Mouse (Mus musculus) T-helper 1 cell (primary cell): ENCODE results near the gene Adamts14.

Experiments used
- in situ Hi-C: fragments of 300-600 bp; cut with MboI, MseI; formaldehyde crosslinking; loops from one replicate; pipeline ENCODE4 v1.15.1; 2025; ENCODE audit warnings: high pct_unique_total_duplicates

Gene Adamts14

DNA sequence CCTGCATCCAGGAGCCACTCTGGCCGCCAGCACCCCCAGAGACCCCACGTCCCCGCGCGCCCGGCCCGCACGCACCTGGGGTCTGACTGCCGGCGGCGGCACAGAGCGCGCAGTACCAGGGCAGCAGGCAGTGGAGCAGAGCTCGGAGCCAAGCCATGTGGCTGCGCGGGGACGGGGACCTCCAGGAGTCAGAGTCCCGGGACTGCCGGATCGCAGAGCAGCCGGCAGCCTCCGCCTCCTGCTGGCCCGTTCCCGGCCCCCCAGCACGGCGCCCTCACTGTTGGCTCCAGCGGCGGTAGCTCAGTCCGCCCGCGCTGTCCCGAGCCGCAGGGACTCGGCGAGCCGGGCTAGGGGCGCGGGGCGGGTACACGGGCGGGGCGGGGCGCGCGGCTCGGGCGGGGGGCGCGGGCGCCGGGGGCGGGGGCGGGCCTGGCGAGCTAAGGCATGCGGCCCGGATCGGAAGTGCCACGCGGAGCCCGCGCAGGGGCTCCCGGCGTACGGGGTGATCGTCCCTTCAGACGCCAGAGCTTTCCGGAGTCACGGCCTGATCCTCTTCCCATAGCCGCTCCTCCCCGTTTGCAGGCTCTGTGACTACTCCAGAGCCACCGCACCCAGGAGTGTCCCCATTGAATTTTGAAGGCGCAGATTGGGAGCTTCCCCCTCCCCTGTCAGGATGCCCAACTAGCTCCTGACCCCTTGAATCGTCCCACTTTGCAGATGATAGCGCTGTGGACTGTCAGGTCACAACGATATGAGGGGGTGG lies at the start of gene Adamts14:
TSS of gene Adamts14 (minus strand) at position 358 of the 763 bp plus-strand sequence.
- in situ Hi-C loops: no loop called here

DNA sequence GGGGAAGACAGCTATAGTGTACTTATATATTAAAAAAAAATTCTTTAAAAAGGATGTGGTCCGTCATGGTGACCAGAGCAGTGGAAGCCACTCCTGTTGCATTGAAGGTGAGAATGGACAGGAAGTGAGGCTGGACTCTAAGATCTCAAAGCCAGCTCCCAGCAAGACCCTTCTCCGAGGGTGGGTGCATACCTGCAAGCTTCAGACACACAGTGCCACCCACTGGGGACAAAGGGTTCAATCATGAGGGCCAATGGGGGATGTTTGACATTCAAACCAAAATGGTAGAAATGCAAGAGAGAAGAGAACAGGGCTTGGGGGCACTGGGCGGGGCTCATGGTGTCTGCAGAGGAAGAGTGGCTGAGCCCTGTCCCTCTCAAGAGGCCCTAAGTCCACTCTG lies 45.3 kb upstream of the Adamts14 start:
- in situ Hi-C loops: no loop called here

DNA sequence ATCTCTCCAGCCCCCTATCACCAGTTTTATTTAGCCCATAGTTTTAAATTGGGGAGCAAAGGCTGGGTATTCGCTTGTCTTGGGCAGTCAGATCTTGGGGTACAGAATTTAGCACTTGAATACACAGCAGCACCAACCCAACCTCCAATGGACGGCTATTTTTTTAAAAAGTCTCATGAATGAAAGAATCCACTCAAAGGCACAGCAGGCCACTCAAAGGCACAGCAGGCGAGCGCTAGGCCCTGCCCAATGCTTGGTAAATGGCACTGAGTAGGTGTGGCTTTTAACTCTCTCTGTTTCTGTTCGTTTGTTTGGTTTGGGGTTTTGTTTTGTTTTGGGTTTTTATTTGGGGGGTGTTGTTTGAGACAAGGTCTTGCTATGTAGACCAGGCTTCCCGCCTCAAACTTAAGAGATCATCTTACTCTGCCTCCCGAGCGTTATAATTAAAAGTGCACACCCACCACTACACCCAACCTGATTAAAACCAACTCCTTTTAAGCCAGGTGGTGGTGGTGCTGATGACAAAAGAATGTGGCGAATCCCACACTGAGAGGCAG lies 42.2 kb upstream of the Adamts14 start:
- in situ Hi-C loops: no loop called here

DNA sequence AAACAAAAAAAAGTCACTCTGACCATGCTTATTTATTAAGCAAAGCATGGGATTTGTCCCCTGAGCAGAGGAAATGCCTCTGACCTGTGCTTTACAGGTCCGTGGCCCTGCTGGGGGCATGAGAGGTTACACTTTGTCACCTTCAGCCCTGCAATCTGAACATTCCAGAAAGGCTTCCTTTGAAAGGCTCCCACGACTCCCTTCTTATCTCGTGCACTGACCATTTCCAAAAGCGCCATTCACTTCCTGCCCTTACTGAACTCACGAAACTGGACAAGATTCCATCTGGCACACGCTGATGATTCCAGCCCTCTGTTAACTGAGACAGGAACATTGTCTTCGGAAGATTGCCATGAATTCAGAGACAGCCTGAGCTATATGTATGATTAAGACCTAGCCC lies 40.5 kb upstream of the Adamts14 start:
- in situ Hi-C loops: no loop called here

DNA sequence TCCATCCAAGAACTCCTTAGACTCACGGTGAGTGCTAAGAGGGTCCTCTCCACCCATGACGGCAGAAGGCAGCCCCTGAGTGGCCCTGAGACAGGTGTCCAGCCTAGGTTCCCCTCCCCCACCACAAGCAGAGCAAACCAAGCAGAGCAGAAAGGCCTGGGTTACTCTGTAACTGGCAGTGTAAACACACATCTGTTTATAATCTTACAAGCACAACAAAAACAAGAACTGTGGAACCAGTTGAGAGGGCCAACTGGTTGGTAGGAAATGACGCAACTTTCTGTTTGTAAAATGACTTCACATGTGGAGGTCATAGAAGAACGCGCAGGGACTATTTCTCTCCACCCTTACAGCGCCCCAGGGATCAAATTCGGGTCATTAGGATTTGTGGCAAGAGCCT lies 39.5 kb upstream of the Adamts14 start:
- in situ Hi-C loops: no loop called here

DNA sequence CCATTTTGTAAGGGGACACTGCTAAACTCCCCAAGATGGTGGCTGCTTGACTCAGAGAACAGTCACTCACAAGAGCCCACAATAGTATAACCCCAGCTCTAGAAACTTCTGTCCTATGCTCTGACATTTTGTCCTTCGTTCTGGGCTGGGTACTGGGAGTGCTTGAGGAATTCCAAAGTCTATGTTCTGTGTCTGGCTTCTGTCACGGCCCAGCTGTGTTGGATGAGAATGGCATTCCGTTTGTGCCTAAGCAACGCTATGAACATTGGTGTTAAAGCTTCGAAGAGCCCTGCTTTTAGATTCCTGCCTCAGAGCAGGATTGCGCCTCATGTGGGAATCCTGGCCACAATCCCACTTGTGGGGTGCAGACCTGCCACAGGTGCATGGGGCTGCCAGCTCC lies 38.9 kb upstream of the Adamts14 start:
- in situ Hi-C loops: no loop called here

DNA sequence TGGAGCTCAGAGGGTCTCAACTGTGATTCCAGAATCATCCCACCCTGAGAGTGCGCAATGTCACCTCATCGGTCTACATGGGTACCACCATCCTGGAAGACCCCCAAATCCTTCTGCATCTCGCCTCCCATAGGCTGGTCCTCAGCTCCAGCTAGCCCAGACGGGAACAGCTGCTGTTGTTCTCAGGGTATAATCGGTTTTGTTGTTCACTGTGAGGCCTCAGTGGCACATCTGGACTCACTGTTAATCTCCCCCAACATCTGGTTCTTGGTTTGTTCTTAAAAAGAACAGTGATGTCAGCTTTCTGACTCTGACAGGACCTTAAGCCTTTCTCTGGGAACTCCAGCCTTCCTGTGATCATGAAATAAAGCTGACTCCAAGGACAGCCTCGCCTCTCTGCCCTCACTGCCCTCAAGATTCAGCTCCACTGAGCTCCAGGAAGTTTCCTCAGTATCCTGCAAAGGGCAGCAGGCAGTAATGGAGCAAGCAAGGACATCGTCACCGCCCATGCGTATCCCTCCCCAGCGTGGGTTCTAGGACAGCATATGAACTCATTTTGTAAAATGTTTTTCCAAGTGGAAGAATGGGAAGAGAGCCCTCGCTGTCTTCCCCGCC lies 35.6 kb upstream of the Adamts14 start:
- in situ Hi-C loops: no loop called here

DNA sequence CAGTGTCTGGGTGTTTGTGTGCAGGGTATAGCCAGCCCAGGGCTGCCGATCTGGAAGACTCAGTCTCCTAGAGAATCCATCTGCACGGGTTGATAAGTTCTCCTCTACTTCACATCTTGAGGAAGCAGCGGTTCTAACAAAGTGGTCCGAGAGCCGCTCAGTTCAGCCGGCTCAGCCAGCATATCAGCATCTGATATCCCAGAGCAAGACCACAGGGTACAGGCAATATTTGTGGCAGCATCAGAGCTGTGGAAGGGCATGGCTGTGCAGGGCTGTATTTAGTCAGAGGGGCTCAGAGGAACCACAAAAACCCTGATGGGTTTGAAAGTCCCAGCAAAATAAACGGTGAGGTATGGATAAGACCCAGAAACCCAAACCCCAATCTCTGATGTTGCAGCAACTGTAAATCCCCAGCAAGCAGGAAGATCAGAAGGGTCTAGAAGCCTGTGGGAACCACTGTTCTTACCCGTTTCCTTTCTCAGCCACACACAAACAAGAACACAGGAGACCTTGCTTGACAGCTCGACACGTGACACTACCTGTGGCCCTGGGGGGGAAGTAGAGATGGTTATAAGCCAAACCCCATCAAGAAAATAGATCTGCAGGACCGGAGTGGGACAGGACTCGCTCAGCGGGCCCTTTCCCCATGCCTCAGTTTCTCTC lies 32.8 kb upstream of the Adamts14 start:
- in situ Hi-C loops: no loop called here

DNA sequence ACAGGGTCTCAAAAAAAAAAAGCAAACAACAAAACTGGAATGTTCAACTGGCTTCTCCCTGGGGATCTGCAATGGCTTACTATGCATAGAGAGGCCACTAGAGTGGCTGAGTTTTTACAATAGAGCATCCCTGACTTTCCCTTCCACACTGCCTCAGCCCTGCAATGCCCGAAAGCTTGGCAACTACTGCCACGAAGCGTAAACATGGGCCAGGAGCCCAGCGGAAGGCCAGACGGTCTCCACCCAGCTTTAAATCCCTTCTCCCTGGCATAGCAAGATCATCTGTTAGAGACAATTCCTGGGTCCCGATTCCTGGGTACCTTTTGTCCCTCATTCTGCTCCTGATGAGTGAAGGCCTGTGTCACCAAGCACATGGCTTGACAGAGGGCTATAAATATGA lies 30.8 kb upstream of the Adamts14 start:
- in situ Hi-C loops: no loop called here

DNA sequence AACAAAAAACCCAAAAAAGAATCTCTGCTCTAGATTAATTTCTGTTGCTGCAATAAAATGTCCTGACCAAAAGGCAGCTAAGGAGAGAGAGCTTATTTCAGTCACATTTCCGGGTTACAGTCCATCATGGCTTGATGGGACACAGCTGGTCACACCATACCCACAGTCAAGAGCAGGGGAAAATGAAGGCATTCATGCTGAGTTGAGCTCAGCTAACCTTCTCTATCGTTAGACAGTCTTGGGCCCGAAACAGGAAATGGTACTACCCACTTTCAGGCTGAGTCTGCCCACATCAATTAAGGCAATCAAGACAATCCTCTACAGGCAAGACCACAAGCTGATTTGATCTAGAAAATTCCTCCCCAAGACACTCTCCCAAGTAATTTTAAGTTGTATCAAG lies 27.8 kb upstream of the Adamts14 start:
- in situ Hi-C loops: no loop called here

DNA sequence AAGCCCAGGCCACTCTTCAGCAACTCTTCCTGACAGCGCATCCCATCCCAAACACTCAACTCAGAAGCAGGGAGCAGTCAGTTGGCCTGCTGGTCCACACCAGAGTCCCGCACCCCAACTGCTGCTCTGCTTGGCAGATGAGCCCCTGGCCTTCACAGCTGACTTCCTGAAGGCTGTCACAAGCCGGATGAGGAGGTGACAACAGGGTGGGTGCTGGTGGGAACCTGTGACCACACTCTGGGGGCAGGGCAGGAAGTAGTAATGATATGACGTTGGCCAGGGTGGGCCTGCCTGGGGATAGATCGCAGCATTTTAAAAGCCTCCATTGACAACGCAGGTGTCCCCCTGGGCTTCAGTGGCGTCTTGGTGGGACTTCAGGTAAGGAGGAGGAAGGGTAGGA lies 24.2 kb upstream of the Adamts14 start, which contains the start of gene Prf1:
TSS of gene Prf1 (plus strand) at position 357 of the 400 bp plus-strand sequence.
- in situ Hi-C loops: no loop called here

DNA sequence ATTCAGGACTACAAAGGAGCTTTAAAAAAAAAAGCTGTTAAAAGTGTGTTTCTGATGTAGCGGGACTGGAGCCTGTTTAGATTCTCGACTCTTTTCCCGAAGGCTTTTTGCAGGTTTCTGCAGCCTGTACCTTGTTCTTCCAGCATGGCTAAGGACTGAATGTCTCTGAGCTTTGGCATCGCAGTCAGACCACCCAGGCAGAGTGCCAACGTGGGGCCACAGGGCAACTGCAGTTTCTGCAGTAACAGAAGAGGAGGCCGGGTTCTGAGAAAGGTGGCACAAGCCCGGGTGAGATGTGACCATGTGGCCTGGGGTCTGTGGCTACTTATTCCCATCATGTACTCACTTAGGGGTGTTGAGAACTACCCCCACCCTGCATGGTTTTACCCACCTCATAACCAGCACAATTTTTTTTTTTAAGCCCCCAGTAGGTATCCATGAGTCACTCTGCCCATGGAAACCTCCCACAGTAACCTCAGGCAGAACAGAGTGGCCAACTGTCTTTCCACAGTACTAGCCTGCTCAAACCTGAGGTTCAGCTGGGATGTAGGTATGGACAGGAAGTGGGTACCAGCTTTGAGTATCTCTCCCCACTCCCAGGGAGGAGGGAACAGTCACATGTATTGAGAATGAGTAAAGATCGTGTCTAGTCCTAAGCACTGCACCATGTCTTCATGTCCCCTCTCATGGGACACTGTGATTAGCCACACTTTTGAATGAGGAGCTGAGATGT lies 23.6 kb upstream of the Adamts14 start:
- in situ Hi-C loops: no loop called here

DNA sequence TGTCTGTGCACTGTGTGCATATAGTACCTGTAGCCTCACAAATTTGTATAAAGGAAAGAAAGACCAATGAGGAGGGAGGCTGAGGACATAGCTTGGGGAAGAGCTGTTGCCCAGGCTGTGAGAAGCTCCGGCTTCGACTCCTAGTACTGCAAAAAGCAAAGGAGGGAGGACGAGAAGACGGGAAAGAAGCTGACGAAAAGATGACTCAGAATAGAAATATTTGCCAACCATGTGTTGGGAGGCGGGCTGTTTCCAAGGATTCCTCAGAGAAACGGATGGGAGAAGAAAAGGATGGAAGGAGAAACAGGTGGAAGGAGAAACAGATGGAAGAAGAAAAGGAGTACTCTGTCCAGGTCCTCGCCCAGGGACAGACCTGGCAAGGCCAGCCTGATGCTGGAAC lies 21.0 kb upstream of the Adamts14 start:
- in situ Hi-C loops: no loop called here

DNA sequence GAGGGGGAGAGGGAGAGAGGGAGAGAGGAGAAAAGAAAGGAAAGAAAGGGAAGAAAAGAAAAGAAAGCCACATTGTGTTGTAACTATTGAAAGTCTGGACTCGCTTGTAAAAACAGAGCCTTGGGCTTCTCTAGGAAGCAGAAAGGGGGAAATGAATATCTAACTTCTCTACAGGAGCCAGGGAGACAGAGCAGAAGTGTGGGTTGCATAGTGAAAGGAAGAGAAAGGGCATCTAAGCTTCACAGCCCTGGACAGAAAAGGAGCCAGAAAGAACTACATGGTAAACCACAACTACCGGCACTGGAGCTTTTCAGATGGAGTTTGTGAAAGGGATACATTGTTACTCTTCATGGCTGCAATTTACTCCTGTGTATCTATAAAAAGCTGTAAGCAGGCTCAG lies 17.2 kb upstream of the Adamts14 start:
- in situ Hi-C loops: no loop called here

DNA sequence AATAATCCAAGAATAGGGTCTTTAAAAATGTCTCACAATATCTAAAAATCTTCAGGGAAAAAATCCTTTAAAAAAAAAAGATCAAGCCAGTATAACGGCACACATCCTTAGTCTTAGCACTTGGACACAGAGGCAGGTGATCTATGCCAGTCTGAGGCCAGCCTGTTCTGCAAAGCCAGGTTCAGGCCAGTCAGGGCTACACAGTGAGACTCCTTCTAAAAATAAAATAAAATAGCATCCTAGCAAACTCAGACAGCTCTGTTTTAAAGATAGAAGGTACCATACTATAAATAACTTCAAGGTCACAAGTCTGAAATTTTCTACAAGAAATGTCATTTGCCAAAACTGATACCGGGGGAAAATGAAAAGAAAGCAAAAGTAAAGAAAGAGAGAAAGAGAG lies 16.8 kb upstream of the Adamts14 start:
- in situ Hi-C loops: no loop called here

DNA sequence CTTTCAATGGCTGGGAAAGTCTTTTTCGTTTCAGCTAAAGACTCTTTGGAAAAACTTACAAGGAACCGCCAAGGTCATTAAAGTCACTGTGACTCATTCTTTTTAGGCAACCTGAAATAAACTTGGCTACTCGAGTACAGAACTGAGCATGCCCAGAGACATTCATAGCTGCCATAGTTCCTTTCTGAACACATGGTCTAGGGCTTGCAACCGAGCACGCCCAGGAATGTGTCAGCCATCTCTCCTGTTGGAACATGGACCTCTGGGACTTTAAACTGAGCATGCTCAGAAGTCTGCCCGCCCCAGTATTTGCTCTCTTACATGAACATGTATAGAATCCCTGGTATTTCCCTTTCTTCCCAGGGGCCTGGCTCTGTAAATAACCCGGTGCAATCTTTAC lies 13.0 kb upstream of the Adamts14 start:
- in situ Hi-C loops: no loop called here

DNA sequence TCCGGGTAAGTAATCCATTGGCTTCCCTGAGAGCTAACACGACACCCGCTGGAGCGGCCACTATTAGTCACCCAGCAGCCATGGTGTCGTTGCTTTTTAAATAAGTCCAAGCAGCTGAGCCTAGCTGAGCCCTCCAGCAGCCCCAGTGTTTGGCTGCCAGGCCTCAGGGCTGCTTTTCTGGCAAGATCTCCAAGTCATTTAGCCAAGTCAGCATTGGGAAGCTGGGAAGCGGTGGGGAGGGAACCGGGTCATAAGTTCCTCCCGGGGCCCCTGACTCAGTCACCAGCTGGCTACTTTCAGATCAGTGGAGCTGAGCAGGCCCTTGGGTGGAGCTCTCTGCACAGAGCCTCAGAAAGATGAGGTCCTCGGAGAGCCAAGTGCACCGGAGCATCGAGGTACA lies 12.0 kb upstream of the Adamts14 start:
- in situ Hi-C loops: no loop called here

DNA sequence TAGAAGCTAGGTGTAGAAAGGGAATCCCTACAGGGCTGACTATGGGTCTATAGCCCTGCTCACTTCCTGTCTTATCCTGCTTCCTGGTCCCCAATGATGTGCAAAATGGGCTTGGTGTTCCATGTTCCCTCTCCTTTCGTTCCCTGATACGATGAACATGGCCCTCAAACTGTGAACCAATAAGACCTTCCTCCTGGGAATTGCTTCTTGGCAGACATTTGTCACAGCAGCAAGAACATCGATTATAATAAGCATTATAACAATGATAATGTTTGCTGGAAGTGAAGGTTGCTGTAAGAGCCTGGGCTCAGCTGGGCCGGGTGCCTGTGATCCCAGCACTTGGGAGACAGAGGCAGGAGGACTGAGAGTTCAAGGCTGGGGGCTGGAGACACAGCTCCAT lies 11.1 kb upstream of the Adamts14 start:
- in situ Hi-C loops: no loop called here

DNA sequence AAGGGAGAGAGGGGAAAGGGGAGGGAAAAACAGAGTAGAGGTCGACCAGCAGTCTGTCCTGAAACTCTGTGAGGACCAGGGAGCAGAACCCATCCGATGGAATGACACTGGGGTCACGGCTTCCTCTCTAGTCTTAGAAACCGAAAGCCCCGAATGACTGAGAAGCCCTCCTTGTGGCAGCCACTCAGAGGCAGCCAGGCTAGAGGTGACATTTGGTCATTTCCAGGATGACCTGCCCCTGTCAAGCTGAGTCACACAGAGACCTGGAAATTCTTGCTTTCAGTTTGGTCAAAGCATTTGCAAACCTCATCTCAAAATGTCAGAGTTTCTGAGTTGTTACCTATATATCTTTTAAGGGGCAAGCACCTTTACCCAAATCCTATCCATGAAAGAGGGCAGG lies 7.9 kb upstream of the Adamts14 start:
- in situ Hi-C loops: no loop called here

DNA sequence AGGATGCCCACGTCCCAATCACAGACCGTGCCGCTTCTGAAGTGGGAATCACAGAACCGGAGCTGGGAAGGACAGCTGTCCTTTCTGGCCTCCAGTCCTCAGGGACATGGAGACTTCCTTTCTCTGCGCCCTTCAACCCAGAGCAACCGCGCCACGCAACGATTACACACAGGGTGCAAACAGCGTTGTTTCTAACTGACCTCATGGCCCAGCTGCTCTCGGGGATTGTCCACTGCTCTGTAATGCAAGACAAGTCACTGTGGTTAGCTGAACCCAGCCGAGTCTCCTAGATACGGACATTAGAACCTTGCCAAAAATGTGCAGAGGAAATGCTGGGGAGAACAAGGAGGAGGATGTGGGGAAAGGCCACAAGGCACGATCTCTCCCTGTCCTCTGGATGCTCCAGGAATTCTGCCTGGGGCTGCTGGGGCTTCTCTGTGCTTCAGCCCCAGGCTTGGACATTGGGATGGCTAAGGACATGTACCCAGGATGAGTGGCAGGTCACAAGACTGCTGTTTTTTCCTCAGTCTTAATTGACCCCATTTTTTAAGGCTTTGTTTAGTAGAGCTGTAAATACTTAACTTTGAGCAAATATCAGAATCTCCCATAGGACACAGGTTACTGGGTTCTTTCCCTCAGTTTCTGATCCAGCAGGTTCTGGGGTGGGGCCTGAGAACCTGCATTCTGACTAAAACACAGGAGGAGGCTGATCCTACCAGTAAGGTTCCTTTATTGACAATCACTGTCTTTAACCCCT lies 4.9 kb upstream of the Adamts14 start:
- in situ Hi-C loops: loop anchor here (5.0 kb wide), 1 partner anchor 59 kb away; no protein-coding TSS in a partner anchor

DNA sequence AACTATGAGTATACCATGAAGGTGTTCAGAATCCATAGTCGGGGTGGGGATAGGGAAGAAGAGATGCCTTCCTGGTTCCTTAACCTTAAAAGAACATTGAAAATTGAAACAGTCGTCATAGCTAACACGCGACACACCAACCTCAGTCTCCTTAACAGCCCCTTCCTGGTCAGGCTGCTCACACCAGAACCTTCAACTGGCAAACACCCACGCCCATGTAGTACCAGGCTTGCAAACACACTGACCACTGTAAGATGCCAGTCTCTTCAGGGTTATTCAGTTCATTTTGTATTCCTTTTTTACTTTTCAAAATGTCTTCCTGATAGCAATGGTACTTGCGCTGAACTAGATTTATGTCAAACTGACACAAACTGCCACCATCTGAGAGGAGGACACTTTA lies 3.8 kb upstream of the Adamts14 start:
- in situ Hi-C loops: loop anchor here (5.0 kb wide), 1 partner anchor 60 kb away; no protein-coding TSS in a partner anchor
